Mouse (Mus musculus) megakaryocyte, embryonic 14.5 days (primary cell): ENCODE measurements around the gene Hdac7.

Experiments used
- FLI1 ChIP-seq: IDR thresholded peaks from 2 replicates; pipeline ENCODE4 v1.6.1; 2012; ENCODE audit warnings: low read length, inconsistent platforms, mixed read lengths
- GATA1 ChIP-seq: IDR thresholded peaks from 3 replicates; pipeline ENCODE4 v1.6.1; 2012; ENCODE audit warnings: mixed read lengths, low read length, inconsistent platforms, borderline replicate concordance

GRCm38 (mm10) chr15:97748309-97748708 is 96.0 kb downstream of the Hdac7 start:
- TF ChIP-seq GATA1 (no peak), FLI1 (no peak)
